Mouse (Mus musculus): ENCODE measurements around the gene Bak1. TPM values are rescaled to one million over a fixed set of nuclear protein-coding genes. Genes with fewer than 3 reads are reported as not detected.
A peak's percentile ranks its signal among the peaks of the same experiment; 100 is the strongest.

Gene Bak1
- polyA plus RNA-seq, 1 experiment from 2014 or later = 3.6 TPM

DNA sequence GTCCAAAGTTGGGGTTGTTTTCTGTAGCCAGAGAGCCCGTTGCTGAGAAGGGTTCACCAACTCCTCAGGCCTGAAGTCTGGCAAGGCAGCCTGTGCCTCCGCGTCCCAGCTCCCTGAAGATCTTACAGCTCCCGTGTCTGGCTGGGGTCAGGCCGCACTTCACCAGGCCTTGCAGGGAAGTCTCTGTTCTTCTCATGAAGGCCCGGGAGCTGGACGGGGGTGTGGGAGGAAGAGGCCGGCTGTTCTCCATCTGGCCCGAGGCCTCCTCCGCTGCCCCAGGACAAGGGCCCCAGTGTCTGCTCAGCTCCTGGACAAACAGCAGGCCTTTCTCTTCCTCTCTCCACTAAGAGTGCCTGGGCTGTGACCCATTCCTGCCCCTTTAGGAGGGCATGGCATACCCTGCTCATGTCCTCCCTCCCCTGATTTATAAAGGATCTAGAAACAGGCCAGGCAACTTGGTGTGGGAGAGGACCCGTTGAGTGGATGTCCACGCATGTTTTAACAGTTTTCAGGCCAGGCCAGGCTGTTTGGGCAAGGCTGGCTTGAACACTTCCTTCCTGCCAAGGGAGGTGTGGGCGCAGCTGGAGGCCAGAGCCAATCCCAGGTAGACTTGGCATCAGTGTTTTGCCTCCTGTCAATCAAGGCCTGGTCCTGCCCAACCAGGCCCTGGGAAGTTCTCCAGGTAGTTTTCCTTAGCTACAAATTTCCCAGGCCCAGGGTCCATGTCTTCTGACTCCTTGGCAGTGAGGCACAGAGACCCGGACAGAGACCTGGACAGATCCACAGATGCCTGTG is 19.8 kb upstream of the Bak1 start:
- Histone ChIP-seq H3K27me3 (ENCODE audit: control insufficient read depth, insufficient read depth, low read length) (no peaks in the 10 kb centered on the region), H3K27ac (replicated peaks) (peak overlapping the region; percentile 94), H3K9me3 (ENCODE audit: control insufficient read depth, low read length) (no peaks in the 10 kb centered on the region), H3K4me2 (replicated peaks; ENCODE audit: low read depth) (0 out of 2 replicates have a peak overlapping the region, but pooled peaks have one; percentile 17), H3K9ac (ENCODE audit: low read length) (peak overlapping the region; percentile 50), H3K4me1 (replicated peaks; ENCODE audit: control insufficient read depth, insufficient read depth) (peaks cover 6% of the 10 kb centered on the region; the same call in 1 of the 2 replicates), H3K4me3 (ENCODE audit: low read depth, low read length) (no peak overlapping the region), H3K36me3 (ENCODE audit: control insufficient read depth, insufficient read depth, low read length) (no peaks in the 10 kb centered on the region)
- WGBS = 39% methylated on average over 14 of the region's 14 CpGs
- no peak for TF ChIP-seq CTCF (IDR thresholded peaks at IDR 0.05; ENCODE audit: low read depth)
- TF ChIP-seq EP300 (optimal IDR thresholded peaks at IDR 0.05) = no peak
- DNase-seq (ENCODE audit: low spot score) (peak; percentile 78), ATAC-seq (ENCODE audit: low FRiP score, low TSS enrichment) (peak; percentile 38)

- Histone ChIP-seq H3K9ac (ENCODE audit: low read length) (peak overlapping the region; percentile 50), H3K4me1 (replicated peaks; ENCODE audit: control insufficient read depth, insufficient read depth) (peaks cover 6% of the 10 kb centered on the region; the same call in 1 of the 2 replicates), H3K27ac (replicated peaks) (peak overlapping the region; percentile 94), H3K9me3 (ENCODE audit: control insufficient read depth, low read length) (no peaks in the 10 kb centered on the region), H3K36me3 (ENCODE audit: control insufficient read depth, insufficient read depth, low read length) (no peaks in the 10 kb centered on the region), H3K4me3 (ENCODE audit: low read depth, low read length) (no peak overlapping the region), H3K4me2 (replicated peaks; ENCODE audit: low read depth) (0 out of 2 replicates have a peak overlapping the region, but pooled peaks have one; percentile 17), H3K27me3 (ENCODE audit: control insufficient read depth, insufficient read depth, low read length) (no peaks in the 10 kb centered on the region)
- WGBS = 59% methylated on average over 14 of the region's 14 CpGs
- DNase-seq (ENCODE audit: low spot score) = peak; percentile 80
- ATAC-seq (ENCODE audit: low FRiP score, low TSS enrichment) = peak; percentile 63
- TF ChIP-seq EP300 (optimal IDR thresholded peaks at IDR 0.05) = no peak
- peak; percentile 71 for TF ChIP-seq CTCF (IDR thresholded peaks at IDR 0.05; ENCODE audit: low read depth)
Measured at GRCm38 (mm10) chr17:27047762-27048444, 19.1 kb upstream of the Bak1 start.

DNA sequence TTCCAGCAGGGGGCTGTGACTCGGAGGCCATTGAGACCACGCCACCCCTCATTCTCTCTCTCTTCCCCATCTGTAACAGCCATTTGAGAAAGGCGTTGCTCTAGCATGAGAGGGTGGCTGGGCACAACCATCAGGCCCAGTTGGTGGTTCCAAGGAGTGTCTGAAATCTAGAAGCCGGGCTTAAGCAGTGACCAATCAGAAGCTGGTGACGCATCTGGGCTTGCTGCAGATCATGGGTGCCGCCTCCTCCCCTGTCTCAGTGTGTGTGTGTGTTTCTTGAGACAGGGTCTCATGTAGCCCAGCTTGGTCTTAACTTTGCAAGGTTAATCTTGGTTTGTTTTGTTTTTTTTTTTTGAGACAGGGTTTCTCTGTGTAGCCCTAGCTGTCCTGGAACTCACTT is 16.4 kb upstream of the Bak1 start:
- DNase-seq (ENCODE audit: low spot score) (no peak), ATAC-seq (ENCODE audit: low FRiP score, low TSS enrichment) (no peak)
- Histone ChIP-seq H3K27ac (replicated peaks) (no peak overlapping the region), H3K27me3 (ENCODE audit: control insufficient read depth, insufficient read depth, low read length) (no peaks in the 10 kb centered on the region), H3K9me3 (ENCODE audit: control insufficient read depth, low read length) (no peaks in the 10 kb centered on the region), H3K36me3 (ENCODE audit: control insufficient read depth, insufficient read depth, low read length) (no peaks in the 10 kb centered on the region), H3K9ac (ENCODE audit: low read length) (no peak overlapping the region), H3K4me1 (replicated peaks; ENCODE audit: control insufficient read depth, insufficient read depth) (no peaks in the 10 kb centered on the region; the same call in 1 of the 2 replicates), H3K4me2 (replicated peaks; ENCODE audit: low read depth) (no peak overlapping the region), H3K4me3 (ENCODE audit: low read depth, low read length) (no peak overlapping the region)
- 86% methylated on average over 6 of the region's 6 CpGs for WGBS
- TF ChIP-seq EP300 (optimal IDR thresholded peaks at IDR 0.05) (no peak), CTCF (IDR thresholded peaks at IDR 0.05; ENCODE audit: low read depth) (no peak)

DNA sequence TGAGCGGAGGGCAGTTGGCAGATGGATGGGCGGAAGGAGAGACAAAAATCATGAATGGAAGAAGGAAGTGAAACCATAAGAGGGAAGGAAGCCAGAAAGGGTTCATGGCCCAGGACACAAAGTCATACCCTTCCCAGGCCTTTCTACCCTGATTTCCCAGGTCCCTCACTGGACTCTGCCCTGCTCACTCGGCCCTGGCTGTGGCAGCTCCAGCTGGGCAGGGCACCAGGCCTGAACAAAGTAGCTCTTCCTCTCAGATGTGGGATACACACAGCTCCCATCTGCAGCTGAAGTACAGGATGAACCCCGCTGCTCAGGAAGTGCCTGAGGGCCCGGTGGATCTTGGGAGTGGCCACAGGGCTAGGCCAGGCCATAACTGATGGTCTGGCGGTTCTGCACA is 14.0 kb upstream of the Bak1 start:
- 51% methylated on average over 6 of the region's 6 CpGs for WGBS
- no peak for ATAC-seq (ENCODE audit: low FRiP score, low TSS enrichment)
- H3K27ac ChIP-seq (replicated peaks) = no peak overlapping the region; the same call in 1 of the 2 replicates

GRCm38 (mm10) chr17:27041787-27042055 is 12.9 kb upstream of the Bak1 start:
- Histone ChIP-seq H3K9ac (ENCODE audit: low read length) (no peak overlapping the region), H3K4me3 (ENCODE audit: low read depth, low read length) (no peak overlapping the region), H3K4me2 (replicated peaks; ENCODE audit: low read depth) (no peak overlapping the region), H3K27ac (replicated peaks) (no peak overlapping the region), H3K27me3 (ENCODE audit: control insufficient read depth, insufficient read depth, low read length) (no peaks in the 10 kb centered on the region), H3K9me3 (ENCODE audit: control insufficient read depth, low read length) (no peaks in the 10 kb centered on the region), H3K4me1 (replicated peaks; ENCODE audit: control insufficient read depth, insufficient read depth) (peaks cover 12% of the 10 kb centered on the region), H3K36me3 (ENCODE audit: control insufficient read depth, insufficient read depth, low read length) (no peaks in the 10 kb centered on the region)
- no peak for DNase-seq (ENCODE audit: low spot score)
- TF ChIP-seq EP300 (optimal IDR thresholded peaks at IDR 0.05) = no peak
- TF ChIP-seq CTCF (IDR thresholded peaks at IDR 0.05; ENCODE audit: low read depth) = no peak
- 92% methylated on average over 2 of the region's 2 CpGs for WGBS
- ATAC-seq (ENCODE audit: low FRiP score, low TSS enrichment) = no peak

More for the DNA sequence above, 14.0 kb upstream of the Bak1 start:
- H3K9ac ChIP-seq (ENCODE audit: low read length) = no peak overlapping the region; the same call in 1 of the 2 replicates
- H3K9me3 ChIP-seq (ENCODE audit: control insufficient read depth, low read length) = no peaks in the 10 kb centered on the region
- no peaks in the 10 kb centered on the region for H3K27me3 ChIP-seq (ENCODE audit: control insufficient read depth, insufficient read depth, low read length)
- H3K4me1 ChIP-seq (replicated peaks; ENCODE audit: control insufficient read depth, insufficient read depth) = peaks cover 12% of the 10 kb centered on the region
- H3K4me3 ChIP-seq (ENCODE audit: low read depth, low read length) = no peak overlapping the region
- DNase-seq (ENCODE audit: low spot score) = no peak
- TF ChIP-seq CTCF (IDR thresholded peaks at IDR 0.05; ENCODE audit: low read depth) (no peak), EP300 (optimal IDR thresholded peaks at IDR 0.05) (no peak)
- H3K4me2 ChIP-seq (replicated peaks; ENCODE audit: low read depth) = no peak overlapping the region
- H3K36me3 ChIP-seq (ENCODE audit: control insufficient read depth, insufficient read depth, low read length) = no peaks in the 10 kb centered on the region
